Mouse (Mus musculus) heart, postnatal 0 days (tissue): ENCODE measurements around the gene Rtl10. TPM values are rescaled to one million over a fixed set of nuclear protein-coding genes. Genes with fewer than 3 reads are reported as not detected.

Experiments
- ATAC-seq: fragments of 200-750 bp; cut with Nextera tagmentation; 2 replicates; pipeline ENCODE4 v1.8.0; 2017; ENCODE audit warnings: low read depth, moderate number of reproducible peaks, moderate library complexity; ENCODE audit not compliant: insufficient read depth
- DNase-seq: peaks from one replicate; pipeline ENCODE4 v3.0.0-alpha.2; 2016; ENCODE audit warnings: low spot score
- H3K27ac ChIP-seq: fragments of 300-500 bp; sonication (generic); 2 replicates; pipeline ENCODE4 v1.5.1; 2014; ENCODE audit warnings: low read depth, mild to moderate bottlenecking
- H3K27me3 ChIP-seq: fragments of 300-500 bp; sonication (generic); 2 replicates; pipeline ENCODE4 v1.6.1; 2014; ENCODE audit warnings: low read length, mixed read lengths; ENCODE audit not compliant: control insufficient read depth, insufficient read depth
- H3K36me3 ChIP-seq: fragments of 300-500 bp; sonication (generic); replicated peaks from 2 replicates; pipeline ENCODE4 v1.6.1; 2014; ENCODE audit warnings: low read length, mixed read lengths; ENCODE audit not compliant: control insufficient read depth, insufficient read depth
- H3K4me1 ChIP-seq: fragments of 300-500 bp; sonication (generic); 2 replicates; pipeline ENCODE4 v1.6.1; 2014; ENCODE audit warnings: antibody characterized with exemption; ENCODE audit not compliant: control insufficient read depth, insufficient read depth
- H3K4me2 ChIP-seq: fragments of 300-500 bp; sonication (generic); 2 replicates; pipeline ENCODE4 v1.6.1; 2014; ENCODE audit warnings: low read depth, mild to moderate bottlenecking, low read length, moderate library complexity
- H3K4me3 ChIP-seq: fragments of 300-500 bp; sonication (generic); 2 replicates; pipeline ENCODE4 v1.5.1; 2014; ENCODE audit warnings: low read depth, low read length
- H3K9ac ChIP-seq: fragments of 300-500 bp; sonication (generic); replicated peaks from 2 replicates; pipeline ENCODE4 v1.6.1; 2014; ENCODE audit warnings: low read depth, low read length, mixed read lengths
- H3K9me3 ChIP-seq: fragments of 300-500 bp; sonication (generic); replicated peaks from 2 replicates; pipeline ENCODE4 v1.6.1; 2016; ENCODE audit warnings: low read length; ENCODE audit not compliant: control insufficient read depth
- CTCF ChIP-seq: IDR thresholded peaks from 2 replicates; pipeline ENCODE4 v1.5.1; 2016; ENCODE audit warnings: antibody characterized with exemption, control low read depth, low read depth
- EP300 ChIP-seq: IDR thresholded peaks from 2 replicates; pipeline ENCODE4 v1.6.1; 2016; ENCODE audit warnings: antibody characterized with exemption, low read depth
- WGBS: fragments of 180-500 bp; shearing (Covaris S2); extraction: QIAGEN DNeasy Blood & Tissue Kit; methylation state at CpG from one replicate; pipeline ENCODE4 v1.1.7; 2014; 5-methylcytosine and 5-hydroxymethylcytosine counted together
- polyA plus RNA-seq: library from polyadenylated mRNA; unstranded; fragments of >200 nt; fragmentation: Nextera tagmentation; extraction: Ambion mirVana; gene quantifications from 2 replicates; pipeline ENCODE4 v1.2.1, GENCODE M21; 2015
- total RNA-seq: library from RNA; depleted of rRNA; stranded (reverse); fragments of >200 nt; gene quantifications from 2 replicates; pipeline ENCODE4 v1.2.3, GENCODE M21; 2014; ENCODE audit warnings: low replicate concordance

Gene Rtl10
- total and polyA plus RNA-seq, 2 experiments from 2014 or later, result 0.42 to 0.94 TPM

DNA sequence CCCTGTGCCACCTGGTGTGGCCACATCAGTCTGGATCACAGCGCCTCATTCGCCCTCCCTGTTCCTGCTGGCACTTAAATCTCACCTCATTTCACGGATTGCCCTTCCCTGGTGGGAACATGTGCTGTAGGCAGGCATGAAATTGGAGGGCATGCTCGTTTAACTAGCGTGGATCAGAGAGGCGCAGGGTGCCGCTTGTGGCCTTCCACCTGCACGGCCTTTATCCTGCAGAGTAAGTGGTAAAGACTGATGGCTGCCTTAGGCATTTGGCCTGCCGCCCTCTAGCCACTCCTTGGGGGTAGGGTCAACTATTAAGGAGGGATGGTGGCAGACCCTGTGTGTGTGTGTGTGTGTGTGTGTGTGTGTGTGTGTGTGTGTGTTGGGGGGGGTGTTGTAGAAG is 36.7 kb upstream of the Rtl10 start:
- peaks cover 9% of the 10 kb centered on the region; the same call in 1 of the 2 replicates for H3K4me1 ChIP-seq
- no peak overlapping the region for H3K4me2 ChIP-seq
- no peak overlapping the region for H3K9ac ChIP-seq
- H3K36me3 ChIP-seq, result peaks cover 9% of the 10 kb centered on the region
- WGBS, result 80% methylated on average over 9 of the region's 9 CpGs
- no peak for TF ChIP-seq EP300
- no peak for TF ChIP-seq CTCF
- H3K4me3 ChIP-seq, result no peak overlapping the region
- no peaks in the 10 kb centered on the region for H3K9me3 ChIP-seq
- DNase-seq (no peak), ATAC-seq (no peak)
- no peaks in the 10 kb centered on the region for H3K27me3 ChIP-seq
- H3K27ac ChIP-seq, result no peak overlapping the region

DNA sequence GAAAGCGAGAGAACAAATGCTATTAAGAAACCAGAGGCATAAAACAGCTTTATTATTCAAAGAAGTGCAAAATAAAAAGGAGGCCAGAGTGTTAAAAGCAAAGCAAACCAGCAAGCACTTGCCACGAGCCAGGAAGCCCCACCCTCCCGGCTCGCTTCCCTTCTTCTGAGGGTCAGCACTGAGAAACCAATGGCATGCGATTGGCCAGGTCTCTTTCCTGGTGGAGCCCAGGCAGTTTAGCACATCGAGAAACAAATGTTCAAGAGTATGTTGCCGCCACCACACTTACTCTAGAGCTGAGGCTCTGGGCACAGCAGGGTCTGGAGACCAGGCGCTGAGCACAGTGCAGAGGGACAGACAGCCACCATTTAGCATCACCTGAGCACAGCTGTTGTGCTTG is 36.1 kb upstream of the Rtl10 start:
- no peak overlapping the region for H3K9ac ChIP-seq
- peaks cover 9% of the 10 kb centered on the region; the same call in 1 of the 2 replicates for H3K4me1 ChIP-seq
- H3K36me3 ChIP-seq, result peaks cover 7% of the 10 kb centered on the region; the same call in 1 of the 2 replicates
- H3K4me2 ChIP-seq, result no peak overlapping the region
- no peaks in the 10 kb centered on the region for H3K9me3 ChIP-seq
- no peak overlapping the region for H3K27ac ChIP-seq
- H3K4me3 ChIP-seq, result no peak overlapping the region
- 63% methylated on average over 8 of the region's 8 CpGs for WGBS
- no peak for TF ChIP-seq EP300
- TF ChIP-seq CTCF, result no peak
- no peaks in the 10 kb centered on the region for H3K27me3 ChIP-seq
- ATAC-seq (no peak), DNase-seq (no peak)

DNA sequence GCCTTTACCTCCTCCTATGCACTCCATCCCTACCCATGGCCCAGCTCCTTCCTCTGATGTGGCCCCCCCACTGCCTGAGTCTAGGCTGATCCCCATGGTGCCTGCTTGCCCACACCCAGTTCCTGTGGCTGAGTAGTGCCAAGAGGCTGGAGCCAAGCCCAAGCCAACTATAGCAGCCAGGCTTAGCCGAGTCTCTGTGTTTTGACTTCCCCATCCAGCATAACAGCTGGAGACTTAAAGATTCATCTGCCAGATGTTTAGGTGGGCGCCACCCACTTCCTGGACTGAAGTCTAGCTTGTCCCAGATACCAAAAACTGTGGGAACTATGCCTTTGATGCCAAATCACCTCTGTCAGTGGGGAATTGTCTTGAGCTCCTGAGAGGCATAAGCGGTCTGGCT is 34.4 kb upstream of the Rtl10 start:
- Histone ChIP-seq H3K4me2 (no peak overlapping the region), H3K36me3 (peaks cover 8% of the 10 kb centered on the region; the same call in 1 of the 2 replicates), H3K4me3 (no peak overlapping the region), H3K4me1 (peaks cover 4% of the 10 kb centered on the region; the same call in 1 of the 2 replicates), H3K27ac (no peak overlapping the region), H3K9ac (no peak overlapping the region), H3K27me3 (no peaks in the 10 kb centered on the region), H3K9me3 (no peaks in the 10 kb centered on the region)
- WGBS, result 55% methylated on average over 3 of the region's 3 CpGs
- DNase-seq (no peak), ATAC-seq (peak; percentile 37; the same call in 1 of the 2 replicates)
- TF ChIP-seq EP300 (0 out of 2 replicates have a peak, but pooled peaks have one; percentile 53), CTCF (no peak)

DNA sequence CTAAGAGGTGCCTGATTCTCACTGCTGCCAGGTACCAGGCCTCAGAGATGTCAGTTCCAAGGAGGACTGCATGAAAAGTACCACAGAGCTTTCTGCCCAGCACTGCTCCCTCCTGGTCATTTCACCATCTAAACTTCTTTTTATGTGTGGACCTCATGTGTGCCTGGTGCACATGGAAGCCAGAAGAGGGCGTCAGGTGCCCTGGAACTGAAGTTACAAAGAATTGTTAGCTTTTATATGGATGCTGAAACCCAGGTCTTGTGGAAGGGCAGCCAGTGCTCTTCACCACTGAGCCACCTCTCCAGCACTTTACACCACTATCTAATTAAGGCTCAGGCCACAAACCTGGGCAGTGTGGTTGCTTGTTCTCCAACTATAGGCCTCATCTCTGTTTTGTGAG is 27.9 kb upstream of the Rtl10 start:
- whole genome bisulfite sequencing, result 58% methylated on average over 1 of the region's 1 CpGs
- Histone ChIP-seq H3K9ac (no peak overlapping the region), H3K27me3 (no peaks in the 10 kb centered on the region), H3K36me3 (peaks cover 15% of the 10 kb centered on the region), H3K27ac (no peak overlapping the region), H3K9me3 (no peaks in the 10 kb centered on the region), H3K4me1 (no peaks in the 10 kb centered on the region), H3K4me2 (no peak overlapping the region), H3K4me3 (no peak overlapping the region)
- TF ChIP-seq EP300, result no peak
- peak; percentile 22; the same call in 1 of the 2 replicates for TF ChIP-seq CTCF
- ATAC-seq (no peak), DNase-seq (no peak)

DNA sequence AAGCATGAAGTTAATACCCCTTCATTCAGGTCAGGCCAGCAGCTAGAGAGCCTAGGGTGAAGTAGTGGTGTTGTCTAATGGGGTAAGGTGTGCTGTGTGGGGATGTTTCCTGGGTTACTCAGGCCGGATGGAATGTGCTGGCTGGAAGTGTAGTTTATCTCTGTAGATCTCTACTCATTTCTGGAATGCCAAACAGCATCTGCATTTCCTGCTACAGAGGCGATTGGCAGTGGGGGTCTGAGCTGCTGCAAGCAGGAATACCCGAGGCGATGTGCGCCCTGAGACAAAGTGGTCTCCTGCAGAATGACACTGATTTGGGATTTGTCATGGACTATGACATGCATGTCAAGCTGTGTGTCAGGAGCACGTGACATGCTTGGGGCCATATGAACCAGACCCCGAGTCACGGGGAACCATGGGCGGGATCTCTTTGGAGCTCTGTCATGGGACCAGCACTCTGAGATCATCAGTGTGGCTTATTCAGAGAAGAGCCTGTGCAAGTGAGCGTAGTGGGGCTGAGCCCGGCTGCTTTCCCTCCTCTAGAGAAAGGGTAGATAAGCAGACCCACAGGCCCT is 27.2 kb upstream of the Rtl10 start:
- H3K27me3 ChIP-seq, result no peaks in the 10 kb centered on the region
- no peak overlapping the region for H3K9ac ChIP-seq
- no peak for DNase-seq
- no peaks in the 10 kb centered on the region for H3K9me3 ChIP-seq
- H3K4me2 ChIP-seq, result no peak overlapping the region
- 56% methylated on average over 11 of the region's 11 CpGs for WGBS
- H3K4me3 ChIP-seq, result no peak overlapping the region
- no peak overlapping the region for H3K27ac ChIP-seq
- no peak for ATAC-seq
- TF ChIP-seq EP300, result no peak
- TF ChIP-seq CTCF, result no peak
- H3K36me3 ChIP-seq, result peaks cover 21% of the 10 kb centered on the region
- no peaks in the 10 kb centered on the region for H3K4me1 ChIP-seq

DNA sequence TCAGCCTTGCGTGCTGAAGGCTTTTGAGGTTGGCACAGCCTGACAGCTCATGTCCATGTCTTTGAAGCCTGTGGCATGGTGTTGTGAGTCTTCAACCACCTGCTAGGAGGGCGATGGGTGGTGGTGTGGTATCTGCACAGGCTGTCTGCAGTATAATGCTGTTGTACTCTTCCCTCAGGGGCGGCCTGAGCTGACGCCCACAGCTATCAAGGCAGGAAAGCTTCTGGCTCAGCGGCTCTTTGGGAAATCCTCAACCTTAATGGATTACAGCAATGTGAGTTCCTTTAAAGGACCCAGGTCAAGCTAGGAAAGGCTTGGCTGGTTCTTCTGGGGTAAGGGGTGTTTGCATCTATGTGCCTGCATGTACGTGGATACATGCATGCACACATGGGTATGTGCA is 26.7 kb upstream of the Rtl10 start:
- Histone ChIP-seq H3K4me2 (no peak overlapping the region), H3K9ac (no peak overlapping the region), H3K27ac (no peak overlapping the region), H3K27me3 (no peaks in the 10 kb centered on the region), H3K4me3 (no peak overlapping the region), H3K4me1 (no peaks in the 10 kb centered on the region), H3K36me3 (peaks cover 22% of the 10 kb centered on the region), H3K9me3 (no peaks in the 10 kb centered on the region)
- 71% methylated on average over 6 of the region's 6 CpGs for WGBS
- ATAC-seq (no peak), DNase-seq (no peak)
- TF ChIP-seq EP300 (no peak), CTCF (no peak)
